ENCODE assay signal across 8 mouse cellular contexts in genomic region chr4:33208881-33209841, GRCm38 (mm10). TPM values are rescaled to one million over a fixed set of nuclear protein-coding genes. Genes with fewer than 3 reads are reported as not detected.
DNase-seq lines count a peak whose midpoint lies in the region; ATAC-seq and TF ChIP-seq lines count a peak whose summit lies in the region.

TSS of gene Srsf12 (plus strand) at chr4:33208991.

- peak within 1 kb of the TSS; percentile 78 for H3K4me3 ChIP-seq in left cerebral cortex, adult 2 months

- peak within 1 kb of the TSS; percentile 93 for H3K27ac ChIP-seq in left cerebral cortex, adult 2 months

- TF ChIP-seq CTCF in left cerebral cortex, adult 2 months (IDR thresholded peaks at IDR 0.05), result peak; percentile 15; the same call in 1 of the 2 replicates

- intact Hi-C loops in left cerebral cortex, adult 2 months (cut with DNase I), result loop anchor here (1.0 to 5.0 kb wide), 3 partner anchors 38 to 87 kb away; no protein-coding TSS in a partner anchor

- ATAC-seq in hematopoietic stem cell, adult 5-6 weeks (replicated peaks in 1 of 2; ENCODE audit: insufficient read depth in 1 of 2, low FRiP score in 2 of 2, low TSS enrichment in 1 of 2, low read depth in 1 of 2, poor library complexity in 2 of 2, severe bottlenecking in 2 of 2), result peak; percentile 75 to 90

- DNase-seq in CD4-positive helper T cell, adult 2 months (ENCODE audit: low read depth, low spot score), result peak; percentile 79
- DNase-seq in R1 (ENCODE audit: low read depth, low spot score), result peak; percentile 50
- DNase-seq in embryo, embryonic 11 days, result peak; percentile 72
- peak; percentile 48 to 50 for DNase-seq in left cerebral cortex, adult 2 months (ENCODE audit: extremely low spot score in 1 of 2, low spot score in 2 of 2)
- DNase-seq in lung, postnatal 4 days, result peak; percentile 13 to 31
- DNase-seq in right cerebral cortex, postnatal 10 days (ENCODE audit: low spot score in 2 of 2), result peak; percentile 55 to 63
- no peak for DNase-seq in urinary bladder, postnatal 10 days (ENCODE audit: low spot score)

RNA-seq across cellular contexts. Expression of gene Srsf12, which starts in this region (rescaled TPM):
- total RNA-seq in hematopoietic stem cell, adult 5-6 weeks (2017), result 0.25 and 0.89 TPM in 2 replicates
- 10 to 100 TPM; 23.1 to 24.1 TPM for total RNA-seq in left cerebral cortex, adult 2 months (2021)

Comparison
In these comparisons a context has a peak if more than half of its experiments do, and no peak if none do; other contexts are left out.
1. RNA of gene Srsf12 (total RNA-seq): 23.1 to 24.1 TPM in left cerebral cortex, adult 2 months; 0.25 to 0.89 TPM in hematopoietic stem cell, adult 5-6 weeks; every median in the first group is over 10 times any median in the second.
2. Peak in ATAC-seq in hematopoietic stem cell, adult 5-6 weeks; RNA of the gene not detected or under 1 TPM.